Mouse (Mus musculus) hindbrain, embryonic 14.5 days (tissue): ENCODE measurements around the gene 4930518I15Rik. TPM values are rescaled to one million over a fixed set of nuclear protein-coding genes. Genes with fewer than 3 reads are reported as not detected.
"Not testable (repeated sequence)": the region's sequence is repeated elsewhere in the genome, so short reads cannot be mapped to it uniquely, and the experiment has no call there.

Source experiments
- ATAC-seq: fragments of 200-750 bp; cut with Nextera tagmentation; 2 replicates; pipeline ENCODE4 v1.8.0; 2017; ENCODE audit warnings: moderate number of reproducible peaks, mild to moderate bottlenecking, moderate TSS enrichment, moderate library complexity; ENCODE audit not compliant: low FRiP score
- DNase-seq: peaks from one replicate; pipeline ENCODE4 v3.0.0-alpha.2; 2015; ENCODE audit warnings: low spot score
- H3K27ac ChIP-seq: fragments of 300-500 bp; sonication (generic); 2 replicates; pipeline ENCODE4 v1.5.1; 2014; ENCODE audit warnings: mild to moderate bottlenecking, moderate library complexity
- H3K27me3 ChIP-seq: fragments of 300-500 bp; sonication (generic); 2 replicates; pipeline ENCODE4 v1.6.1; 2014; ENCODE audit warnings: mild to moderate bottlenecking, low read length, mixed read lengths; ENCODE audit not compliant: control insufficient read depth, insufficient read depth
- H3K36me3 ChIP-seq: fragments of 300-500 bp; sonication (generic); replicated peaks from 2 replicates; pipeline ENCODE4 v1.6.1; 2014; ENCODE audit not compliant: control insufficient read depth, insufficient read depth
- H3K4me1 ChIP-seq: fragments of 300-500 bp; sonication (generic); replicated peaks from 2 replicates; pipeline ENCODE4 v1.6.1; 2014; ENCODE audit warnings: antibody characterized with exemption, low read length, mixed read lengths; ENCODE audit not compliant: control insufficient read depth, insufficient read depth
- H3K4me2 ChIP-seq: fragments of 300-500 bp; sonication (generic); replicated peaks from 2 replicates; pipeline ENCODE4 v1.6.1; 2014; ENCODE audit warnings: mild to moderate bottlenecking, moderate library complexity
- H3K4me3 ChIP-seq: fragments of 300-500 bp; sonication (generic); replicated peaks from 2 replicates; pipeline ENCODE4 v1.5.1; 2014; ENCODE audit warnings: mild to moderate bottlenecking, low read length
- H3K9ac ChIP-seq: fragments of 300-500 bp; sonication (generic); 2 replicates; pipeline ENCODE4 v1.6.1; 2014
- H3K9me3 ChIP-seq: fragments of 300-500 bp; sonication (generic); 2 replicates; pipeline ENCODE4 v1.6.1; 2016; ENCODE audit warnings: low read length; ENCODE audit not compliant: control insufficient read depth
- WGBS: fragments of 180-500 bp; shearing (Covaris S2); extraction: QIAGEN DNeasy Blood & Tissue Kit; methylation state at CpG from one replicate; pipeline ENCODE4 v1.1.7; 2014; 5-methylcytosine and 5-hydroxymethylcytosine counted together
- polyA plus RNA-seq: library from polyadenylated mRNA; unstranded; fragments of >200 nt; fragmentation: Nextera tagmentation; extraction: Ambion mirVana; gene quantifications from 2 replicates; pipeline ENCODE4 v1.2.1, GENCODE M21; 2014

The 4930518I15Rik gene
- polyA plus RNA-seq, 1 experiment from 2014 or later, result 5.4 TPM

GRCm38 (mm10) chr2:156897034-156897433, 39.3 kb upstream of the 4930518I15Rik start:
- Histone ChIP-seq H3K4me1 (peaks cover 5% of the 10 kb centered on the region), H3K27ac (no peak overlapping the region), H3K4me3 (no peak overlapping the region), H3K4me2 (no peak overlapping the region), H3K27me3 (no peaks in the 10 kb centered on the region), H3K9ac (no peak overlapping the region), H3K9me3 (no peaks in the 10 kb centered on the region), H3K36me3 (no peaks in the 10 kb centered on the region)
- DNase-seq (no peak), ATAC-seq (no peak)
- WGBS, result 85% methylated on average over 9 of the region's 9 CpGs

- peaks cover 8% of the 10 kb centered on the region for H3K4me1 ChIP-seq
- no peak overlapping the region for H3K4me3 ChIP-seq
- H3K27ac ChIP-seq, result no peak overlapping the region
- ATAC-seq (no peak), DNase-seq (no peak)
- H3K36me3 ChIP-seq, result no peaks in the 10 kb centered on the region
- H3K27me3 ChIP-seq, result no peaks in the 10 kb centered on the region
- WGBS, result 69% methylated on average over 9 of the region's 9 CpGs
- H3K4me2 ChIP-seq, result no peak overlapping the region
- no peaks in the 10 kb centered on the region for H3K9me3 ChIP-seq
- H3K9ac ChIP-seq, result no peak overlapping the region
Measured at GRCm38 (mm10) chr2:156896384-156896914, 38.7 kb upstream of the 4930518I15Rik start.

GRCm38 (mm10) chr2:156894496-156895265, 36.9 kb upstream of the 4930518I15Rik start:
- Histone ChIP-seq H3K27ac (no peak overlapping the region), H3K36me3 (no peaks in the 10 kb centered on the region), H3K4me1 (peaks cover 8% of the 10 kb centered on the region), H3K4me3 (no peak overlapping the region), H3K4me2 (no peak overlapping the region), H3K27me3 (no peaks in the 10 kb centered on the region), H3K9ac (no peak overlapping the region), H3K9me3 (no peaks in the 10 kb centered on the region)
- ATAC-seq (no peak), DNase-seq (no peak)
- WGBS, result 86% methylated on average over 15 of the region's 15 CpGs

GRCm38 (mm10) chr2:156892821-156893220, 35.1 kb upstream of the 4930518I15Rik start:
- no peaks in the 10 kb centered on the region for H3K27me3 ChIP-seq
- DNase-seq, result no peak
- no peak for ATAC-seq
- H3K4me1 ChIP-seq, result peaks cover 8% of the 10 kb centered on the region
- H3K4me2 ChIP-seq, result no peak overlapping the region
- H3K9me3 ChIP-seq, result no peaks in the 10 kb centered on the region
- H3K4me3 ChIP-seq, result no peak overlapping the region
- H3K36me3 ChIP-seq, result no peaks in the 10 kb centered on the region
- no peak overlapping the region for H3K27ac ChIP-seq
- 71% methylated on average over 6 of the region's 6 CpGs for WGBS
- no peak overlapping the region for H3K9ac ChIP-seq

- WGBS, result 21% methylated on average over 3 of the region's 3 CpGs
- Histone ChIP-seq H3K9ac (no peak overlapping the region), H3K4me1 (peaks cover 8% of the 10 kb centered on the region), H3K4me3 (no peak overlapping the region), H3K27me3 (no peaks in the 10 kb centered on the region), H3K27ac (no peak overlapping the region), H3K4me2 (no peak overlapping the region), H3K9me3 (no peaks in the 10 kb centered on the region), H3K36me3 (no peaks in the 10 kb centered on the region)
- peak; percentile 50 for DNase-seq
- ATAC-seq, result no peak
Measured at GRCm38 (mm10) chr2:156892240-156892639, 34.5 kb upstream of the 4930518I15Rik start.

- H3K9me3 ChIP-seq, result no peaks in the 10 kb centered on the region
- WGBS, result 65% methylated on average over 3 of the region's 3 CpGs
- no peak overlapping the region for H3K4me2 ChIP-seq
- no peaks in the 10 kb centered on the region for H3K36me3 ChIP-seq
- H3K9ac ChIP-seq, result no peak overlapping the region
- H3K4me3 ChIP-seq, result no peak overlapping the region
- H3K27me3 ChIP-seq, result no peaks in the 10 kb centered on the region
- peaks cover 8% of the 10 kb centered on the region for H3K4me1 ChIP-seq
- no peak for DNase-seq
- no peak for ATAC-seq
- no peak overlapping the region for H3K27ac ChIP-seq
Measured at GRCm38 (mm10) chr2:156888490-156888889, 30.7 kb upstream of the 4930518I15Rik start.

- Histone ChIP-seq H3K27me3 (no peaks in the 10 kb centered on the region), H3K4me1 (peaks cover 3% of the 10 kb centered on the region), H3K36me3 (no peaks in the 10 kb centered on the region), H3K9ac (no peak within 1 kb of the TSS), H3K4me3 (no peak within 1 kb of the TSS), H3K4me2 (no peak within 1 kb of the TSS), H3K9me3 (no peaks in the 10 kb centered on the region), H3K27ac (no peak within 1 kb of the TSS)
- DNase-seq, result no peak
- no peak for ATAC-seq
- WGBS, result 63% methylated on average over 6 of the region's 6 CpGs
Measured at GRCm38 (mm10) chr2:156887017-156887416, 29.3 kb upstream of the 4930518I15Rik start, which contains the start of gene Sla2. Gene Sla2 (minus strand): TSS chr2:156887192.

GRCm38 (mm10) chr2:156886084-156886631, 28.4 kb upstream of the 4930518I15Rik start:
- no peak for DNase-seq
- Histone ChIP-seq H3K9ac (no peak overlapping the region), H3K27me3 (no peaks in the 10 kb centered on the region), H3K27ac (no peak overlapping the region), H3K4me2 (no peak overlapping the region), H3K9me3 (no peaks in the 10 kb centered on the region), H3K4me1 (no peaks in the 10 kb centered on the region), H3K36me3 (no peaks in the 10 kb centered on the region), H3K4me3 (no peak overlapping the region)
- no peak for ATAC-seq
- 85% methylated on average over 10 of the region's 10 CpGs for WGBS

- ATAC-seq, H3K4me2 ChIP-seq, DNase-seq, H3K27me3 ChIP-seq, H3K9ac ChIP-seq, H3K36me3 ChIP-seq, H3K27ac ChIP-seq, H3K4me1 ChIP-seq, H3K4me3 ChIP-seq, H3K9me3 ChIP-seq: not testable (repeated sequence)
- 76% methylated on average over 2 of the region's 2 CpGs for WGBS
Measured at GRCm38 (mm10) chr2:156885666-156886065, 27.9 kb upstream of the 4930518I15Rik start.
